12 mouse cellular contexts compared by ENCODE assay signal in genomic region chr4:15435111-15435899, GRCm38 (mm10).
DNase-seq lines count a peak whose midpoint lies in the region; ATAC-seq and TF ChIP-seq lines count a peak whose summit lies in the region.
"Had no signal": no experiment of that assay in that cellular context is flagged by ENCODE, and none has a peak within 500 bp of the region (broad histone marks: within the 10 kb centered on the region; RNA-seq: fewer than 3 reads in every experiment).

No protein-coding gene starts in this region.

- H3K9ac ChIP-seq in midbrain, embryonic 11.5 days (ENCODE audit: low read length), result no peak overlapping the region
- no peak overlapping the region for H3K9ac ChIP-seq in hindbrain, postnatal 0 days (replicated peaks; ENCODE audit: low read length)

- no peak overlapping the region for H3K27ac ChIP-seq in midbrain, embryonic 11.5 days (ENCODE audit: low read depth, low read length)
- H3K27ac ChIP-seq in midbrain, embryonic 10.5 days (replicated peaks), result no peak overlapping the region
- no peak overlapping the region; the same call in 1 of the 2 replicates for H3K27ac ChIP-seq in hindbrain, postnatal 0 days

- no peak overlapping the region for H3K4me3 ChIP-seq in midbrain, embryonic 11.5 days (ENCODE audit: low read depth, low read length)
- H3K4me3 ChIP-seq in midbrain, embryonic 10.5 days, result no peak overlapping the region
- no peak overlapping the region for H3K4me3 ChIP-seq in hindbrain, postnatal 0 days (ENCODE audit: low read length)

- H3K9me3 ChIP-seq in midbrain, embryonic 11.5 days (ENCODE audit: control insufficient read depth, low read length), result no peaks in the 10 kb centered on the region
- H3K9me3 ChIP-seq in midbrain, embryonic 10.5 days (replicated peaks), result no peaks in the 10 kb centered on the region
- H3K9me3 ChIP-seq in hindbrain, postnatal 0 days (ENCODE audit: low read length), result no peaks in the 10 kb centered on the region

- no peak overlapping the region for H3K4me2 ChIP-seq in midbrain, embryonic 11.5 days
- H3K4me2 ChIP-seq in hindbrain, postnatal 0 days (ENCODE audit: low read depth, low read length), result no peak overlapping the region

- DNase-seq in embryo, embryonic 10 days (ENCODE audit: low spot score), result peak; percentile 33
- DNase-seq in embryo, embryonic 9.5 days (ENCODE audit: extremely low spot score), result no peak
- peak; percentile 86 for DNase-seq in midbrain, embryonic 11.5 days (ENCODE audit: low spot score, missing footprints)
- DNase-seq in midbrain, embryonic 10.5 days (ENCODE audit: low spot score), result no peak
- DNase-seq in hindbrain, postnatal 0 days (ENCODE audit: low spot score), result peak; percentile 71
- peak; percentile 44 for DNase-seq in retina, postnatal 1 day
- no peak for DNase-seq in adrenal gland, postnatal 36 days
- DNase-seq in spleen, postnatal 14 days (ENCODE audit: low spot score in 2 of 2), result no peak
- DNase-seq: cerebellum, postnatal 25 days; gastrocnemius, postnatal 36 days; left cerebral cortex, postnatal 4 days had no signal

- WGBS in midbrain, embryonic 11.5 days, result 56% methylated on average over 5 of the region's 5 CpGs
- 75% methylated on average over 5 of the region's 5 CpGs for WGBS in midbrain, embryonic 10.5 days
- 31% methylated on average over 5 of the region's 5 CpGs for WGBS in hindbrain, postnatal 0 days

- 0 out of 2 replicates have a peak, but pooled peaks have one; percentile 48 for ATAC-seq in midbrain, embryonic 11.5 days (ENCODE audit: low FRiP score)
- ATAC-seq in hindbrain, postnatal 0 days, result peak; percentile 79
- ATAC-seq: inflammation-experienced regulatory T-cells, adult 6 months had no signal

- H3K36me3 ChIP-seq in midbrain, embryonic 11.5 days (ENCODE audit: control insufficient read depth, insufficient read depth, low read length), result no peaks in the 10 kb centered on the region
- H3K36me3 ChIP-seq in midbrain, embryonic 10.5 days, result no peaks in the 10 kb centered on the region
- H3K36me3 ChIP-seq in hindbrain, postnatal 0 days (ENCODE audit: insufficient read depth, low read length), result no peaks in the 10 kb centered on the region

- no peak for TF ChIP-seq CTCF in hindbrain, postnatal 0 days (IDR thresholded peaks at IDR 0.05; ENCODE audit: low read depth)

- no peaks in the 10 kb centered on the region for H3K27me3 ChIP-seq in midbrain, embryonic 11.5 days (ENCODE audit: control insufficient read depth, insufficient read depth, low read length)
- H3K27me3 ChIP-seq in midbrain, embryonic 10.5 days (ENCODE audit: low read depth, poor library complexity, severe bottlenecking), result no peaks in the 10 kb centered on the region
- no peaks in the 10 kb centered on the region for H3K27me3 ChIP-seq in hindbrain, postnatal 0 days (ENCODE audit: insufficient read depth, low read length)

- no peaks in the 10 kb centered on the region for H3K4me1 ChIP-seq in midbrain, embryonic 11.5 days (ENCODE audit: control insufficient read depth, insufficient read depth, low read length)
- 0 out of 2 replicates have a peak, but pooled peaks cover 8% of the 10 kb centered on the region for H3K4me1 ChIP-seq in midbrain, embryonic 10.5 days
- H3K4me1 ChIP-seq in hindbrain, postnatal 0 days (ENCODE audit: insufficient read depth, low read length), result no peaks in the 10 kb centered on the region

Comparison
In these comparisons a context has a peak if more than half of its experiments do, and no peak if none do; other contexts are left out.
1. DNase-seq: peak in embryo, embryonic 10 days (single experiment), midbrain, embryonic 11.5 days (single experiment), hindbrain, postnatal 0 days (single experiment) and retina, postnatal 1 day (single experiment); none in embryo, embryonic 9.5 days (single experiment), midbrain, embryonic 10.5 days (single experiment), adrenal gland, postnatal 36 days (0 of 2) and spleen, postnatal 14 days (0 of 2).